Mouse (Mus musculus) brown adipose tissue, adult 24 weeks (tissue): ENCODE data around the gene Fbxl16. TPM values are rescaled to one million over a fixed set of nuclear protein-coding genes. Genes with fewer than 3 reads are reported as not detected.

Experiments
- H3K27ac ChIP-seq: fragments of 200-500 bp; replicated peaks from 2 replicates; pipeline ENCODE4 v1.5.1; 2012; ENCODE audit warnings: low read depth, mild to moderate bottlenecking, low read length
- H3K4me1 ChIP-seq: fragments of 200-500 bp; 2 replicates; pipeline ENCODE4 v1.6.1; 2012; ENCODE audit warnings: low read length, mixed read lengths; ENCODE audit not compliant: control insufficient read depth, insufficient read depth, insufficient read length
- H3K4me3 ChIP-seq: fragments of 200-500 bp; 2 replicates; pipeline ENCODE4 v1.5.1; 2012; ENCODE audit warnings: low read depth, mild to moderate bottlenecking, low read length, moderate library complexity; ENCODE audit not compliant: insufficient read depth
- polyA plus RNA-seq: library from polyadenylated mRNA; stranded (reverse); fragments of >200 nt; gene quantifications from 2 replicates; pipeline ENCODE4 v1.2.4, GENCODE M21; 2012; ENCODE audit not compliant: missing spikeins, insufficient read depth, insufficient read length

Gene Fbxl16
- polyA plus RNA-seq, 1 experiment, result 0.79 TPM

- Histone ChIP-seq H3K4me3 (peak overlapping the region; percentile 78), H3K27ac (no peak overlapping the region), H3K4me1 (peaks cover 18% of the 10 kb centered on the region)
These were observed 20.7 kb downstream of the Fbxl16 start for GRCm38 (mm10) chr17:25829558-25830017.

DNA sequence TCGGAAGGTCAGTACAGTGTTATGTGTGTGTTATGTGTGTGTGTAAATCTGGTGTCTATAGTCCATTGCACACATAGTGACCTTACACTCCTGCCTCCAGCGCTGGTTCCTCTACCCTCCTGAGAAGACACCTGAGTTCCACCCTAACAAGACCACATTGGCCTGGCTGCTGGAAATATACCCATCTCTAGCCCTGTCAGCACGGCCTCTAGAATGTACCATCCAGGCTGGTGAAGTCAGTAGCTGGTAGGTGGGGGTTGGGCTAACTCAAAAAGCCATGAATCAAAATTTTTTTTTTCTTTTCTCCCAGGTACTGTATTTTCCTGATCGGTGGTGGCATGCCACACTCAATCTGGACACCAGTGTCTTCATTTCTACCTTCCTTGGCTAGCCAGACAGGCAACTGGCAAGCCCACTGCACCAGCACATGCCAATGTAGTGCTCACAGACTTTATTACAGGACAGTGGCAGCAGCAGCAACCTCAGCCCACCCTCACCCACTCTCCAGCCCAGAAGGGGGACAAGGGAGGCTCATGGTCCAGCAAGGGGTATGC, 21.4 kb downstream of the Fbxl16 start:
- Histone ChIP-seq H3K27ac (no peak overlapping the region), H3K4me1 (peaks cover 20% of the 10 kb centered on the region), H3K4me3 (peak overlapping the region; percentile 1; the same call in 1 of the 2 replicates)

- H3K27ac ChIP-seq, result no peak overlapping the region
- peaks cover 26% of the 10 kb centered on the region for H3K4me1 ChIP-seq
- no peak overlapping the region for H3K4me3 ChIP-seq
These were observed 22.0 kb downstream of the Fbxl16 start for GRCm38 (mm10) chr17:25830806-25831431.

DNA sequence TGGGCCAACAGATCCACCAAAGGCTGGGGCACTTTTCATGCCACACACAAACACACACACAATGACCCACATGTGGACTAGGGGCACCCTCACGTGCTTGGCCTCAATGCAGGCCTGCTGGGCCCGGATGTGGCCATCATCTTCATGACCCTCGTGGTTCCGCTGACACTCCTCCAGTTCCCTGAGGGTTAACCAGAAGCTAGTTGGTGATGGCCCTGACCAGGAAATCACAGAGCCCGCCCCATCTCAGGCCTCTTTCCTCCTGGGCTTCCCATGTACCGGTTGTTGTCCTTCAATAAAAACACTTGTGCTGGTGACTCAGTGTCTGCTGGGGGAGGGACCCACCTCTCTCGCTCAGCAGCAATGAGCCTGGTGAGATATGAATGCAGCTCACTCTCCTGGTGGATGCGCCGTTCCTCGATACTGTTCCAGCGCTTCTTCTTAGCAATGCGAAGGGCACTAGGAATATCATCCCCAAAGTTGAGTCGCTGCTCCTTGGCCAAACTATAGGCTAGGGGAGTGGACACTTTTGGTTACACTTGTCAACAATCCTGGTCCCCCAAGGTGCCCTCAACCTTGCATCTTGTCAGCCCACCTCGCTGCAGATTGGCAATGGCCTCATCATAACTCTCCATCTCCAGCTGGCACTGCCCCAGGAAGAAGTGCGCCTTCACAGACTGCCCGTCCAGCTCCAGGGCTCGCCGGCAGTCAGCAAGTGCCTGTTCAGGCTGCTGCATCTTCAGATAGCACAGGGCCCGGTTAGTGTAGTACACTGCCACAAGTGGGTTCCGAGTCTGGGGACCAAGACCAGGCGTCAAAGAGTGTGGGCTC, 22.8 kb downstream of the Fbxl16 start:
- Histone ChIP-seq H3K4me3 (peak overlapping the region; percentile 87), H3K4me1 (peaks cover 31% of the 10 kb centered on the region), H3K27ac (0 out of 2 replicates have a peak overlapping the region, but pooled peaks have one; percentile 10)

GRCm38 (mm10) chr17:25832436-25833290, 23.8 kb downstream of the Fbxl16 start:
- H3K4me1 ChIP-seq, result peaks cover 31% of the 10 kb centered on the region
- peak overlapping the region; percentile 96 for H3K27ac ChIP-seq
- H3K4me3 ChIP-seq, result peak overlapping the region; percentile 87

DNA sequence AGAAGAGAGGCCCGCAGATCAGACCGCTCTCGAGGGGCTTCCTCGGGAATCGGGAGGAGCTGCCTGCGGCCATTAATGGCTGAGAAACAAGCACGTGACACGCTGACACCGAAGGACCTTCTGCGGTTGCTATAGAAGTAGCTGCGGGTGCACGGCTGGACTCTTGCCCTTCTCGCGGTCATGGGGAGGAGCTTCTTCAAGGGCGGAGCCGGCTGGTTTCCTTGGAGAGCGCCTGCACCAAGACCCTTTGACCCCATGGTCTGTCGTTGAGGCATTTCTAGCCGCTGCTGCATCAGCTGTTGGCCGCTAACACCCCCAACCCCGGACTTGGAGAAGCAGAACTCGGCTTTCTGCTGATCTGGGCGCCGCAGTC, 24.4 kb downstream of the Fbxl16 start, which contains the start of gene Stub1:
Gene Stub1, minus strand, starts transcription at position 114 of the 373 bp plus-strand sequence.
- H3K4me3 ChIP-seq, result peak within 1 kb of the TSS; percentile 87
- H3K4me1 ChIP-seq, result peaks cover 31% of the 10 kb centered on the region
- H3K27ac ChIP-seq, result peak within 1 kb of the TSS; percentile 96

DNA sequence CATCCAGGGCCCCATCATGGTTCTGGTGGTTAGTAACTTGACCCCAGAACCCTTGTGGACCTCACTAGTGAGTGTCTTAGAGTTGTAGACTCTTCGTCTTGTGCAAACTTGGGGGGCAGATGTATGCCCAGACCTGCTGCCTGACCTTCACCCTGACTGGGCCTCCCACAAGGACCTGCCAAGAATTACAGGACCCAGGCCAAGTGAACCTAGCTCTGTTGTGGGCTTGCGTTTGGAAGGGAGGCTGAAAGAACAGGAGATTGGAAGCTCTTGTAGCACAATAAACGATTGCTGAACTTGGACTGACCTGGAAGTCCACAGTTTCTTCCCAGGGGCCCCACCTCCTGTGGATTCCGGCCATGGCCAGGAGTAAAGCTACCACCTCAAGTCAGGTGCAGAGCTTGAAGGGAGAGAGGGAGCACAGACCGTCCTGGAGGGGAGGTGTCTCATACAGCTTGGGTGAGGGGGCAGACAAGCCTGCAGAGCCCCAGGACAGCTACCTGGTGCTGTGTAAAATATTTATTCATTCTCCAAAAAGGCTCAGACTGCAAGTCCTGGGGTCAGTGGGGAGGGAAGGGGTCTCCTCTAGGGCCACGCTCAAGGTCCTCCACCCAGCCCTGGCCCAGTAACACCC, 25.2 kb downstream of the Fbxl16 start:
- Histone ChIP-seq H3K27ac (peak overlapping the region; percentile 96), H3K4me1 (peaks cover 31% of the 10 kb centered on the region), H3K4me3 (peak overlapping the region; percentile 76)

DNA sequence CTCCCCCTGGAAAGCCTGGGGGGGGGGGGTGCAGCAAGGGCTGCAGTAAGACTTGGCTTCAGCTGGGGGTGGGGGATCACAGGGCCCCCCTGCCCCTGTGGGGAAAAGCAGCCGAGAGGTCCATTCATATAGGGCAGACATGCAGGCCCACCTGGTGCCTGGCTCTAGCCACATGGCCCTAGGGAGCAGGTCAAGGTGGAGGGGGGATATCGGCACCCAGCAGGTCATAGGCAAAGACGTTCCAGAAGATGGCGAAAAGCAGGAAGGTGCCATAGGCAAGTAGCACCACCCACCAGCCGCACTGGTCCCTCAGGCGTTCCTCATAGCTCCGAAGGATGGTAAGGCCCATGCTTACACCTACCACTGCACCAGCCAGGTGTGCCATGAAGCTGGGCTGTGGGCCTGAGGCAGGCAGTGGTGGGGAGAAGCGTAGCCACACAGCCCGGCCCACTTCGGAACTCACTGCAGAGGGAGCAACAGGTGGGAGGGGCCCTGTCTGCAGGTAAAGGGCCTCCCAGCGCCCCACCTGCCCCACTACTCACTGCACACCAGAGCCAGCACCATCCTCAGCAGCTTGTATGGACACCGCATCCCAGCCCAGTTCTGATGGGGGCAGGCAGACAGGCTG, 25.8 kb downstream of the Fbxl16 start:
- Histone ChIP-seq H3K4me1 (peaks cover 26% of the 10 kb centered on the region), H3K27ac (no peak overlapping the region; the same call in 1 of the 2 replicates), H3K4me3 (peak overlapping the region; percentile 76)

DNA sequence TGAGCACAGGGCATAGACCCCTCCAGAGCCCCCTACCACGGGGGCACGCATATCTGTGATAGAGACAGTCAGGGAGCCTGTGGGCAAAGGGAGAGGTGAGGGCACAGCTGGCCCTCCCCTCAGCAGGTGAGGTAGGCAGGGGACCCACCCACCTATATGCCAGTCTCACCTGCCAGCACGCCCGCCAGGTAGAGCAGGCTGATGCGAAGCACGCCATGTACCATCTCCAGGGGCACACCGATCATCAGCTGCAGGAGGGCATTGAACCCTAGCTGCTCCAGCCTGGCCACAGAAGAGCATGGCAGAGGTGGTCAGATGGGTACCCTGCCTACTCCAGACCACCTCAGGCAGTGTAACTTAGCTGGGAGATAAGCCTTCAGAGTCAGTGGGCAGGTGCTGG, 26.4 kb downstream of the Fbxl16 start:
- peaks cover 25% of the 10 kb centered on the region for H3K4me1 ChIP-seq

GRCm38 (mm10) chr17:25835816-25836215, 26.9 kb downstream of the Fbxl16 start:
- Histone ChIP-seq H3K4me1 (peaks cover 25% of the 10 kb centered on the region), H3K27ac (peak overlapping the region; percentile 50; the same call in 1 of the 2 replicates), H3K4me3 (peak overlapping the region; percentile 44)

More for the DNA sequence above, 26.4 kb downstream of the Fbxl16 start:
- Histone ChIP-seq H3K4me3 (peak overlapping the region; percentile 76; the same call in 1 of the 2 replicates), H3K27ac (no peak overlapping the region)

DNA sequence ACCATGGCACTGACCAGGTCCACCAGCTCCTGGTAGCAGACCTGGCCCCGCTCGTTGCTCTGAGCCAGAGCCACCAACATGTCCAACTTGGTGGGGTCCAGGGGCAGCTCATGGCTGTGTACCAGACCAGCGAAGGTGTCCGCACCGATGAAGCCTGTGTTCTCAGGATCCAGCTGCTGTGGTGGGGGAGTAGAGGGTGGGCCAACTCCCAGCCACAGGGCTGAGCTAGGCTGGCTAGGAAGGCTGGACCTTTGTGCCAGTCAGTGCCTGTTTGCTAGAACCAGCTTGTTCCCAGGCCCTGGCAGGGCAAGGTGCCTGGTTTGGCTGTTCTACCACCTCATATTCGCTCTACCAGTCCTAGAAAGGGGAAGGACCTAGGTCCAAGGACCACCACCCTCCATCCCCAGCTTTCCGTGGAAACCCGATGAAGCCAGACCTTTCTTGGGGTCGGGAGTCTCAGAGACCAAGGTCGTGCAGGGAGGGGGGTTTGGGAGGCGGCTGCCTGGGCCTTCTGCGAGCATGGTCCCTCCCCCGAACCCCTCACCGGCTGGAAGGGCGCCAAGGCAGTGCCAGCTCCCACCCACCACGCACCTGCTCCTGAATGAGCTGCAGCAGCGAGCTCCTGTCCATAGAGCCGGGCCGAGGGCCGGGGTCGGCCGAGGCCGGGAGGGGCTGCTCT, 27.7 kb downstream of the Fbxl16 start:
- Histone ChIP-seq H3K4me3 (peak overlapping the region; percentile 44), H3K27ac (peak overlapping the region; percentile 50), H3K4me1 (peaks cover 23% of the 10 kb centered on the region)

DNA sequence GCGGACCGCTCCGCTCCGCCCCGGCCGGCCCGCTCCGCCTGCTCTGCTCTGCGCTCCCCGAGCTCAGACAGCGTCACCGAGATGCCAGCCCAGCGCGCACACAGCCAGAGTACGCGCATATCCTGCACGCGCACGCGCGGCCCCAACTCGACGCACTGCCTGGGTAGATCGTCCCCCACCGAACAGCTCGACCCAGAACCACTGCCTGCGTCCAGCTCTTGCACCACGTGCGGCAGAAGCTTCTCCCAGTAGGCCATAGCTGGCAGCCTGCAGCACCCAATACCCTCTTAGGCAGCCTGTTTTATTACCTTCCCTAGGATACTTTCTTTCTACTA, 28.2 kb downstream of the Fbxl16 start, which contains the start of gene Rhbdl1:
Gene Rhbdl1, minus strand, starts transcription at position 220 of the 335 bp plus-strand sequence.
- Histone ChIP-seq H3K27ac (peak within 1 kb of the TSS; percentile 50), H3K4me1 (peaks cover 18% of the 10 kb centered on the region), H3K4me3 (peak within 1 kb of the TSS; percentile 44)

- H3K4me1 ChIP-seq, result peaks cover 17% of the 10 kb centered on the region
- no peak overlapping the region for H3K4me3 ChIP-seq
- no peak overlapping the region for H3K27ac ChIP-seq
These were observed 28.6 kb downstream of the Fbxl16 start for GRCm38 (mm10) chr17:25837533-25837932.
